Mouse (Mus musculus) CH12.LX (cell line): ENCODE measurements at regions not wholly inside any gene's neighbourhood (a gene's known extent, or its start where the extent isn't known, plus 50 kb on each side); places are given as distances from the start of the nearest gene placed in this dataset.

Experiments used
- DNase-seq: peaks from one replicate; pipeline ENCODE4 v3.0.0-alpha.2; 2013; ENCODE audit errors: extremely low read depth
- H3K27ac ChIP-seq: 2 replicates; pipeline ENCODE4 v1.5.1; 2012; ENCODE audit warnings: low read depth, mild to moderate bottlenecking, control low read depth, moderate library complexity; ENCODE audit not compliant: insufficient read depth
- H3K27me3 ChIP-seq: replicated peaks from 2 replicates; pipeline ENCODE3; 2012; ENCODE audit warnings: inconsistent platforms
- H3K36me3 ChIP-seq, 2 experiments: replicated peaks in 1 of 2; 2 replicates each; pipeline versions ENCODE3 to v1.6.1; 2012; ENCODE audit warnings: inconsistent platforms in 1 of 2, low read length in 1 of 2, mild to moderate bottlenecking in 1 of 2, mixed read lengths in 1 of 2, moderate library complexity in 1 of 2; ENCODE audit not compliant: control insufficient read depth in 1 of 2, insufficient read depth in 1 of 2
- H3K4me1 ChIP-seq, 2 experiments: 2 replicates each; pipeline ENCODE4 v1.6.1; 2012; ENCODE audit warnings: inconsistent platforms in 1 of 2, moderate library complexity in 1 of 2; ENCODE audit not compliant: insufficient read depth in 2 of 2, control insufficient read depth in 1 of 2
- H3K4me2 ChIP-seq: 2 replicates; pipeline ENCODE4 v1.6.1; 2012; ENCODE audit warnings: low read depth, mild to moderate bottlenecking, control low read depth; ENCODE audit not compliant: poor library complexity, insufficient read depth, severe bottlenecking
- H3K4me3 ChIP-seq, 3 experiments: fragments of 150-350 bp in 1 of 3; sonication (generic) in 1 of 3; replicated peaks in 1 of 3; 2 replicates each; pipeline versions ENCODE3 to v1.5.1; 2011 to 2012; ENCODE audit warnings: low read depth in 2 of 3, low read length in 2 of 3, mild to moderate bottlenecking in 2 of 3, moderate library complexity in 2 of 3, control low read depth in 1 of 3, improper control_type of control experiment in 1 of 3, inconsistent platforms in 1 of 3, mixed read lengths in 1 of 3; ENCODE audit not compliant: poor library complexity in 1 of 3
- H3K79me2 ChIP-seq: replicated peaks from 2 replicates; pipeline ENCODE4 v1.6.1; 2012; ENCODE audit warnings: mild to moderate bottlenecking, moderate library complexity; ENCODE audit not compliant: control insufficient read depth, poor library complexity, insufficient read depth, severe bottlenecking; ENCODE audit errors: extremely low read depth
- H3K9ac ChIP-seq: 2 replicates; pipeline ENCODE4 v1.6.1; 2012; ENCODE audit warnings: low read depth, mild to moderate bottlenecking, control low read depth, moderate library complexity; ENCODE audit not compliant: insufficient read depth
- H3K9me3 ChIP-seq: replicated peaks from 2 replicates; pipeline ENCODE3; 2012; ENCODE audit warnings: low read length, inconsistent platforms, mixed read lengths
- CTCF ChIP-seq, 2 experiments: IDR thresholded peaks in 1 of 2; conservative IDR thresholded peaks in 1 of 2; 2 replicates each; pipeline ENCODE4 v1.5.1; 2011 to 2012; ENCODE audit warnings: low read depth in 2 of 2, low read length in 2 of 2, improper control_type of control experiment in 1 of 2, inconsistent platforms in 1 of 2, mild to moderate bottlenecking in 1 of 2, moderate library complexity in 1 of 2
- EP300 ChIP-seq: IDR thresholded peaks from 2 replicates; pipeline ENCODE4 v1.6.1; 2011; ENCODE audit warnings: low read length, improper control_type of control experiment
- GABPA ChIP-seq: IDR thresholded peaks from 2 replicates; pipeline ENCODE4 v1.6.1; 2012; ENCODE audit warnings: low read depth, low read length, improper control_type of control experiment, inconsistent platforms; ENCODE audit not compliant: insufficient replicate concordance
- HCFC1 ChIP-seq: IDR thresholded peaks from 2 replicates; pipeline ENCODE4 v1.6.1; 2012; ENCODE audit warnings: low read depth, mild to moderate bottlenecking, inconsistent platforms, low read length, improper control_type of control experiment
- MAFK ChIP-seq: IDR thresholded peaks from 2 replicates; pipeline ENCODE4 v1.6.1; 2011; ENCODE audit warnings: low read length, improper control_type of control experiment; ENCODE audit not compliant: insufficient replicate concordance
- MAZ ChIP-seq: IDR thresholded peaks from 2 replicates; pipeline ENCODE4 v1.6.1; 2012; ENCODE audit warnings: low read depth, mild to moderate bottlenecking, inconsistent platforms, low read length, improper control_type of control experiment, moderate library complexity
- PAX5 ChIP-seq: IDR thresholded peaks from 2 replicates; pipeline ENCODE4 v1.6.1; 2012; ENCODE audit warnings: low read length, inconsistent platforms, mixed read lengths
- RAD21 ChIP-seq: IDR thresholded peaks from 2 replicates; pipeline ENCODE4 v1.6.1; 2011; ENCODE audit warnings: low read depth, mild to moderate bottlenecking, low read length, improper control_type of control experiment, moderate library complexity
- RCOR1 ChIP-seq: conservative IDR thresholded peaks from 2 replicates; pipeline ENCODE4 v1.6.1; 2012; ENCODE audit warnings: low read depth, mild to moderate bottlenecking, inconsistent platforms, low read length, improper control_type of control experiment
- USF2 ChIP-seq: conservative IDR thresholded peaks from 2 replicates; pipeline ENCODE4 v1.6.1; 2011; ENCODE audit warnings: low read depth, low read length, improper control_type of control experiment
- dilution Hi-C: fragments of 300-500 bp; cut with MboI; formaldehyde crosslinking; loops from 2 replicates; pipeline ENCODE4 v1.14.3; 2020; ENCODE audit warnings: low sequenced_read_pairs; ENCODE audit not compliant: extremely low pct_unique_long_range_greater_than_20kb, extremely low pct_ligation_motif_present
- in situ Hi-C: fragments of 300-500 bp; cut with MboI; formaldehyde crosslinking; loops from 3 replicates; pipeline ENCODE4 v1.14.3; 2019; ENCODE audit warnings: low sequenced_read_pairs, low pct_ligation_motif_present, low pct_unique_long_range_greater_than_20kb, mixed read lengths

GRCm38 (mm10) chr16:46205114-46205513 is 50.2 kb upstream of the Gm4737 start:
- dilution Hi-C loops (no loop called here), in situ Hi-C loops (no loop called here)

More at GRCm38 (mm10) chr16:46205114-46205513, 50.2 kb upstream of the Gm4737 start:
- DNase-seq, result no peak
- Histone ChIP-seq H3K79me2 (no peaks in the 10 kb centered on the region), H3K36me3 (no peaks in the 10 kb centered on the region), H3K4me1 (no peaks in the 10 kb centered on the region), H3K27me3 (no peaks in the 10 kb centered on the region), H3K4me3 (no peak overlapping the region), H3K4me2 (no peak overlapping the region), H3K9ac (no peak overlapping the region), H3K9me3 (peaks cover 27% of the 10 kb centered on the region), H3K27ac (no peak overlapping the region)
- TF ChIP-seq PAX5 (no peak), CTCF (conservative IDR thresholded peaks at IDR 0.05 in 1 of 2, IDR thresholded peaks at IDR 0.05 in 1 of 2; ENCODE audit: low read depth in 2 of 2, low read length in 2 of 2) (no peak), GABPA (no peak), RCOR1 (no peak), MAZ (no peak), USF2 (no peak), HCFC1 (no peak), EP300 (no peak), RAD21 (no peak), MAFK (no peak)
